Mouse (Mus musculus) neural tube, embryonic 13.5 days (tissue): ENCODE data around the gene Sis. TPM values are rescaled to one million over a fixed set of nuclear protein-coding genes. Genes with fewer than 3 reads are reported as not detected.

Source experiments
- polyA plus RNA-seq: library from polyadenylated mRNA; unstranded; fragments of >200 nt; fragmentation: Nextera tagmentation; extraction: Ambion mirVana; gene quantifications from 2 replicates; pipeline ENCODE4 v1.2.1, GENCODE M21; 2015

Gene Sis
- polyA plus RNA-seq, 1 experiment from 2014 or later: not detected

Other genes with a start within 250 kb of the Sis start
- gene Slitrk3, start 89.9 kb upstream of the Sis start, polyA plus RNA-seq: 15.5 and 15.7 TPM in 2 replicates